Mouse (Mus musculus) large intestine, adult 2 months (tissue): Measurements from ENCODE around the gene Satb2. TPM values are rescaled to one million over a fixed set of nuclear protein-coding genes. Genes with fewer than 3 reads are reported as not detected.

Experiments used
- DNase-seq: peaks from one replicate; pipeline ENCODE4 v3.0.0-alpha.2; 2012; ENCODE audit warnings: low read depth, low spot score
- WGBS: fragments of 180-500 bp; shearing (Covaris S2); methylation state at CpG from one replicate; pipeline ENCODE4 v1.1.7; 2018; 5-methylcytosine and 5-hydroxymethylcytosine counted together
- polyA plus RNA-seq: library from polyadenylated mRNA; depleted of rRNA; stranded (reverse); fragments of >200 nt; gene quantifications from 2 replicates; pipeline ENCODE4 v1.2.3, GENCODE M21; 2012

Satb2 gene
- polyA plus RNA-seq, 1 experiment, result 5.1 TPM

DNA sequence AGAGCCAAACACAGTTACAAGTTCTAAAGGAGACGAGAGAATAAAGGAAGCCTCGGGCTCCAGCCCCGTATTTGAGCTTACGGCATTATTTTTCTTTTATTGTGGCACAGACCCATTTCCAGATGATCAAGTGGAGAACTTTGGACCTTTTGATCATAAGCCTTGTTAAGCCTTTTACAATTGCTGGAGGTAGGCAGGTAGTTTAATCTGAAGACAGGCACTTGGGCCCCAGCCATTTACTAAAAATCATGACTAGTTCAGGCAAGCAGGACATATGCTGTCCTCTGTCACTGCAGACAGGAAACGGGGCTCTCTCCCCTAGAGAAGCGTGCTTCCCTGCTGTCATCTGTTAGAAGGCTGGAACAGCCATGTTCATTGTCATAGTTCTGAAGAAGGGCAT lies 26.9 kb downstream of the Satb2 start:
- no peak for DNase-seq
- 21% methylated on average over 6 of the region's 6 CpGs for WGBS

DNA sequence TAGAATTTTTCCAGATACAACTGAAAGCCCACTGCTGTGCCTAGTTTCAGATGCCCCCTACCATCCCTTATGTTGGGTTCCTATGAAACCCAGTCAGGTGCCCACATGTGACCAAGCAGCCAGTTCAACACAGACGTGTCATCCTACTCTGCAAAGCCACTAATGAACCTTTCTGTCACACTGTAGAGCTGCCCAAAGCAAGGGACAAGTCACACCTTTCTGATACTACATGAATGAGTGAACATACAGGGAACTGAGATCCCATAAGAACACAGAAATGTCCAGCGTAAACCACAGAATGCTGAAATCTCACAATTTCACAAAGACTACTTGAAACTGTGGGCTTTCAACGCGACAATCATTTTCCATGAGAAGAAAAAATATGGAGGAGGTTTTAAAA lies 39.0 kb downstream of the Satb2 start:
- no peak for DNase-seq
- 83% methylated on average over 4 of the region's 4 CpGs for WGBS

DNA sequence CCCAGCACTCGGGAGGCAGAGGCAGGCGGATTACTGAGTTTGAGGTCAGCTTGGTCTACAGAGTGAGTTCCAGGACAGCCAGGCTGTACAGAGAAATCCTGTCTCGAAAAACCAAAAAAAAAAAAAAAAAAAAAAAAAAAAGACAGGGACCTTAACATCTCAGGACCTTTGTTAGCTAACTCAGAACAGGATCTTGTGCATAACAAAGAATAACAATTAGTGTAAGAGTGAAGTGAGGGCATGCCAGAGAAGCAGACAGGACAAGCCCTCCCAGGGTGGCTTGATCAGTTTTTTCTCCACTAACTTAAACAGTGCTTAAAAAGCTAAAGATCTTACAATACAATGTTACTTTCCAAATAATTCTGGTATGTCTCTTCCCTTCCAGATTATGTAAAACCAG lies 40.0 kb downstream of the Satb2 start:
- DNase-seq, result no peak
- WGBS, result 72% methylated on average over 3 of the region's 3 CpGs

DNA sequence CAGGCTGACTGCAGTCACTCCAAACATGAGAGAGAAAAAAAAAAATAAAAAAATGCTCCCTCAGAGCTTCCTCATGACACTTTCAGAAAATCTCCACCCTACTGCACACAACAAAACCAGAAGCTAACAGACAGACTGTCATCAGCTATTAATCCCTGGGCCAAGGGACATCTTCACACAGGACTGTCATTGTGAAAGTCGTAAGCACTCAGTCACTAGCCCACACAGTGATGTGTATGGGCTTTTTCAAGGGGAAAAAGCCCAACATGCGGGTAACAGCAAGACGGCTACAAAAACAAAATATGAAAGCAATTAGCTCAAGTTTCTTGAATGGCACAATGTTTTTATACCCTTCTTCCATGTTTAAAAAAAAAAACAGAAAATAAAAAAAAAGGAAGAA lies 41.9 kb downstream of the Satb2 start:
- 84% methylated on average over 3 of the region's 3 CpGs for WGBS
- DNase-seq, result no peak

DNA sequence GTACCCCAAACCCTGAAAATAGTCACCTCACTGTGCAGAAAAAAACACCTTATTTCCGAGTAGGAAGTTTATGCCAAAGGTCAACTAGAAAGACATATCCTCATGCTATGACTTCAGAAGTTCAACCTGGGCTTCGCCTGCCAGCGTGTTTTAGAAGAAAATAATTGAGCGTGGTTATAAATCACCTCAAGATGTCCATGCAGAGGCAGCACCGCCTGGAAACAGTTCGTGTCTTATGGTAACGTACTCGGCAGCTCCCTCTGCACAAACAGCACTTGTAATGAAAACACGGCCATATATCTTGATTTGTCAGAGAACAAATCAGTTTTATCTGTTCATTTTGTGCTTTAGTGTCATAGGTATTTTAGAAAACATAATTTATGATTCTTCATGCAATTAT lies 44.6 kb downstream of the Satb2 start:
- no peak for DNase-seq
- 54% methylated on average over 9 of the region's 9 CpGs for WGBS

DNA sequence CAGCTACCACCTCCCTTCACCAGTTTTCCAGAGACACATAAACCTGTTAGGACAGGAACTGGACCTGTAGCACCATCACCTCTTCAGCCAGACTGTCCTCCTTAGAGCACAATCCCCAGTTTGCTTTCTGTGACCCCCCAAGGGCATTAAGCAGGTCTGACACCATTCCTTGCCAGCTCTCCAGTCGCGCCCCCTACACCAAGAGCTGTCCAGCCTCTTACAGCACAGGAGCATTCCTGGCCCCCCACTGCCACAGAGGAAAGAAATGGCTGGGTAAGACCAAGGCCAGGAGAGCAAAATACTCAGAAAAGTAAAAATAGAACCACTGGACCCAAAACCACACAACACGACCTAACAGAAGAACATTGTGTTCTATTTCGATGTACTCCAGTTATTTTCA lies 48.4 kb downstream of the Satb2 start:
- 80% methylated on average over 4 of the region's 4 CpGs for WGBS
- DNase-seq, result no peak

DNA sequence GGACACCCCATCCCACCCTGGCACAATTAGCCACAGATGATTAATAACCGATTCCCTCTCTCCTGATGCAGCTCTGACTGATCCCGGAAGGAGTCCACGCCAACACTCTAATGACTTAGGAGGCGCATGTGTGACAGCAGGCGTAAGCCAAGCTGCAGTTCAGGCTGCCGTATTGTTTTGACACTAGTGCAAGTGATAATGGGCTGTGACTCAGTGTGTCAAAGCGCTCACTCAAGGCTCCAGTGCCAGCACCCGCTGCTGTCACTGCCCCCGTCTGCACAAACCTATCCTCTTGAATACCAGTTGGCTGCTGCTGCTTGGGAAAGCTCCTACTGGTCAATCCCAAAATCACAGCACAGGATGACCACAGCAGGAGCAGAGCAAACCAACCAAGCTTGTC lies 49.7 kb downstream of the Satb2 start:
- DNase-seq, result no peak
- 66% methylated on average over 9 of the region's 9 CpGs for WGBS

DNA sequence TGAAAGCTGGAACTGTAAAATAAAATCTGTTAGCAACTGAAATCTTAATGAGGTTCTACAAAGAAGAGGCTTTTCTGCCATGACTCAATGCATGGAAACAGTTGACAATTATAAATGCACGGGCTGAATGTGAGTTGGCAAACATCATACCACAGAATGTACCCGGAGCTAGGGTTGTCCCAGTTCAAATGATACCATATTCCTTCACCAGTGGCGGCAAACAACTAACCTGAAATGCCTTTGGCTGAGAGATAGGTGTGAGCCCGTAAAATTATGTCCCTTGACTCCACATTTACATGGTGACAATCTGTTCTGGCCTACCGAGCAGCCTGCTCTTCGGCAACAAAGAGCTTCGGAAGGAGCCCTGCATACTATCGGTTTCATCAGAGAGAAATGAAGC lies 58.0 kb downstream of the Satb2 start:
- WGBS, result 60% methylated on average over 8 of the region's 8 CpGs
- DNase-seq, result no peak

DNA sequence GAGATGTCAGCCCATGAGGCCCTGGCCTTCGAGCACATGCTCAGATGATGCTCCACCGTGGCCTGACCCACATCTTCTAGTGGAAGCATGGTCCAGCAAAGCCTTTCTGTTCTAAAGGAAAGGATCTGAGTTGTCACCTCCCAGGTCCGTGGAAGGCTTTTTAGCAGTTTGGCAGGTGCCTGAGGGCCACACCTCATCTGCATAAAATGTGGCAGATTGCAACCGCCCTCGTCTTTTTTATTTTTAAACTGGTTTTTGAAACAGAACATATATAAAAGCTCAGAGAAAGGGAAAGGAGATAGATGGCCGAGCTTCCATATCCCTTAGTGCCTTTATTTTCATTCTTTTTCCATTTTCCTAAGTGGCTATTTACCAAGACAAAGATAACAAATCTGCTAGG lies 64.2 kb downstream of the Satb2 start:
- 68% methylated on average over 6 of the region's 6 CpGs for WGBS
- no peak for DNase-seq

DNA sequence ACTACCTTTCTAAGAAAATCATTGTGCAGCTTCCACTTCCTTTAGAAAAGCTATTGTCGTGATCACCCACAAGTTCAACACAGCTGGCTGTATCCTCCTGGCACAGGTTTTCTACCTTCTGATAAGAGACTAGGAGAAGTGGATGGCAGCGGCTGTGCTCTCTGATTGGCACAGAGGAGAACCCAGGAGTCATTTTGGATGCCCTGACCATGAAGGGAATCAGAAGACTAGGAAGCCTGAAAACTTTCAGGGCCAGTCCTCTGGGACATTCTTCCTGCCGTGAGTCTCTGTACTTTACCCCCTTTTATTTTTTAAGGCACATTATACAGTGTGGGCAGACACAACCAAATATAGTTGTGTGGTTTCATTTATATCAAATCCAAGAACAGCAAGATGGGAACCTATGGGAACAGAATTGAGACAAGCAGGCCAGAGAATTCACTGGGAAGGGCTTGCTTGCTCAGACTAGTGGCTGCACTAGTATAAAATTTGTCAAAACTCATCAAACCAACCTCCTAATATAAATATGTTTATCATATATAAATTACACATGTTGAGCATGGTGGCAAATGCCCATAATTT lies 77.7 kb downstream of the Satb2 start:
- DNase-seq, result no peak
- 27% methylated on average over 3 of the region's 3 CpGs for WGBS

DNA sequence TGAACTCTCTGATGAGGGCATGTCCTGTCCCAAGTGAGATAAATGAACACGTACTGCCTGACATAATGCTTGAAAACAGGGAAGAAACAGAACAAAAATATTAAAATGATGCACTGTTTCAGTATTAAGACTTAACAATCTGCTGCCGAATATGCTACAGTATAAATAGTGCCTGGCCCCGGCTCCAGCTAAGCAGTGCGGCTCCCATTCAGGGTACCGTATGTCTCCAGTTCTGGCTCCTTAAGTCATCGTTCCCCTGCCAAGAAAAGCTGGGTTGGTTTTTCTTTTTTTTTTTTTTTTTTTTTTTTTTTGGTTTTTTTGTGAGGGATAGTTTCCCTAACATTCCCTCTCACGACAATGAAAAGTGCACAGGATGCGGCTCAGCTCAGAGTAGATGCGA lies 78.3 kb downstream of the Satb2 start:
- 68% methylated on average over 9 of the region's 9 CpGs for WGBS
- DNase-seq, result no peak

DNA sequence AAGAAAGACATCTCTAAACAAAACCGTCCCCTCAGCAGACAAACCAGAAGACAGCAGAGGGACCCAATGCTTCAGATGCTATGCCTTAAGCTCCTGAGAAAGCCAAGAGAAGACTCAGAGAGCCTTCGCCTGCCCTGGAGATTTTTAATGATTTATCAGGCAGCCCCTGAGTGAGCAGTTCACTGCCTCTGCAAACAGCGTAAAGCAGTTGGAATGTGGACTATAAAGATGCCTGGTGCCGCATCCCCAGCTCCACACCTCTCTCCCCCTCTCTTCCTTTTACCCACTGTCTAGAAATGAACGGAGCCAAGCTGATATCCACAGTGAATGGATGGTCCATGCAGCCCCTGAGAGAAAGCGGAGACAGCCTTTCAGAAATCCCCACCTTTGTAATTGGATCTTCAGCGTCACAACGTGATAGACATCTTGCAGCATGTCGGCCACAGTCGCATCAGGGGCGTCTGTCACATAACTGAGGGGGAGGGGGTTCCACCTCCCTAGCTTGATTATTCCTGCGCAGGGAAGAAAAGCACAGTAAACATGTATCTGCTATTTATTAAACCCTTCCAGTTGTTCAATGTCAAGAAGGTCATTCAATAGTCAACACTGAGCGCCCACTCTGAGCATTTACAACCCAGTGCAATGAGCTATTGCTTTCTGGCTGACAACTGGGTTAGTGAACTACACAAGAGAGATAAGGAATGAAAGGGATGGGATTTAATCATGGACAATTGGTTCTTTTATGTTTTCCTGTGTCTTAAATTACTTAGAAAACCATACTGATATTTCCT lies 79.6 kb downstream of the Satb2 start:
- no peak for DNase-seq
- WGBS, result 44% methylated on average over 13 of the region's 13 CpGs

DNA sequence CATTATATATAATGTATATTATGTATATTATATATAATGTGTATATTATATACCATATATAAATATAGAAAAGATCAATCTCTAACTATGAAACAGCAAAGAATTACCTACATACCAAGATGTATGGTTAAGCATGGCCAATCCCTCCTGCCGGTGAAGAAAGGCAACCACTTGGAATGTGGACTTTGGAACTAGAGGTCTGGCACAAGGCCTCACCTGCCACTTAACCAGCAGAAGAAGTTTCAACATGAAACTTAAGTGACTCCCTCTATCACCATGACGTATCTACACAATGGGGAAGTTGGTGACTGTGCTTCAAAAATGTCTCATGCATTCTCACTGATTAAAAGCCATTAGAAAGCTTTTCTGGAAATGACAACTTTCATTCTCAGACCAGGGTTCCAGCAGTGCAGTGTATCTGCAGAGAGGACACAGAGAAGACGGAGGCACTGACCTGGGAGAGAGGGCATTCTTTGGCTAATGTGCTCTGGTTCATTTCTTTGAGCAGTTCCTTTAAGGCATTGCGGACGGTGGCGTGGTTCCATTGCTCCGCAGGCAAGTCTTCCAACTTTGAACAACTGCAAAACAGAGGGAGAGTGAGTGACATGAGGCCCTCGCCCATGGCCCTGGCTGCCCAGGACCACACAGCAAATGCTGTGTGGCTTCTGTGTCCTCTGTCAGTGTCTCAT lies 80.8 kb downstream of the Satb2 start:
- 62% methylated on average over 8 of the region's 8 CpGs for WGBS
- no peak for DNase-seq

DNA sequence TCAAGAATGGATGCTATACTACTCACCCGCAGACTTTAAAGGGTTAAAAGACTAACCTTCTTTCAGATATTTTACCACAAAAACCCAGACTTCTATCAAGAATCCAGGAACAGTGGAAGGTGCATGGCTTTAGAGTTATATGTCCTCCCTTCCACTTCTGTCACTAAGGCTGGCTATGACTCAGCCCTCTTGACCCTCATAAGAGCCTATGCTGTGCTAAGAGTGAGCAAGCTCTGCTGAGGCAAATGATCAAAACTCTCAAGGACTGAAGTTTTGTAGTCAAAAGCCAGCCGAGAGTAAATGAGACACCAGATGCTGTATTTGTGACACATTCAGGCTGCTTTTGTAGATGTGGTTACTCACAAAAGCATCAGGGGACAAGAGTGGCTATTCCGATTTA lies 81.8 kb downstream of the Satb2 start:
- 81% methylated on average over 3 of the region's 3 CpGs for WGBS
- DNase-seq, result no peak

DNA sequence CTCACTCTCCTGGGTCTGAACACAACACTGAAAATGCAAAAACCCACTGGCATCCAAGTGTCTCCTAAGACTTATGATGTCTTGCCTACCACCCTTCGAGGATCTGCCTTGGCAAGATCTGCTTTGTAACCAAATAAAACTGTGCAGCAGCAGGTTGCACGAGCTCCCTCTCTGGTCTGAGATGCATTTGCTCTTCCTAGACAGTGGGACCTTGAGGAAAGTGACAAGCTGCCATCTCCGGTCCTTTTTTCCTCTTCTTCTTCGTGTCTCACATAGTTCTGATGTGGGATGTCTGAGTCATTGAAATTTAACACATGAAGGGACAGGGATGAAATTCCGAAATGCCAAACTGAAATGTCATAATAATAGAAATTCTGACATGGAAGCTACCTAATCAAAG lies 85.7 kb downstream of the Satb2 start:
- 59% methylated on average over 5 of the region's 5 CpGs for WGBS
- DNase-seq, result no peak

DNA sequence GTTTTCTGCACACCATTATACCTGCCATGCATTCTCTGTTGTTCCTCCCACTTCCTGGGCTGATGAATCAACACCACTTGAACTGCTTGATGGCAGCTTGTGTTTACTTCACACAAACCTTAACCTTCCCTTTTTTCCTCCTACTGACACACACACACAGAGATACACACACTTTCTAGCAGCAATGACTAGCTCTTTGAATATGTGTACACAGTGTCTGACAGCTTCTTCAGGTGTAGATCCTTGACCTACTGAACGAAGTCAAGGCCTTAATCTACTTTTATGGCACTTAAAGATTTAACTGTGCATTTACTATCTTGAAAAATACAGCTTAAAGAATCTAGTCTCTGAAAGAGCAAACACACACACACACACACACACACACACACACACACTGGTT lies 89.5 kb downstream of the Satb2 start:
- peak; percentile 42 for DNase-seq
- WGBS, result 24% methylated on average over 1 of the region's 1 CpGs

DNA sequence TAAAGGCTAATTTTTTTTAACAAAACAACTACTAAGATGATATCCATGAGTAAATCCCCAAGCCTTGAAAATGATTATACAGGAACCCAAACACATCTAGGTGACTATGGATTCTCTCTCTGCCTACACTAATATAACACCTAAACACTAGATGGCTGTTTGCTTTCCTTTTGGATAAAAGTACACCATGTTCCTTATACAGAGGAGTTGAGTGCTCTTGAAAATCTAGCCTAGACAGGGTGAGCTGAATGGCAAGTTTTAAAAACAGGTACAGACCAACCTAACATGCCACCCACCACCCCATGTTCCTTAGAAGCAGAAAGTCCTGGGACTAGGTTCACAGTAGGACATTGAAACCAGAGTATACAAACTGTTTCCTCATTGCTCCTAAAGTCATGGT lies 90.9 kb downstream of the Satb2 start:
- no peak for DNase-seq

DNA sequence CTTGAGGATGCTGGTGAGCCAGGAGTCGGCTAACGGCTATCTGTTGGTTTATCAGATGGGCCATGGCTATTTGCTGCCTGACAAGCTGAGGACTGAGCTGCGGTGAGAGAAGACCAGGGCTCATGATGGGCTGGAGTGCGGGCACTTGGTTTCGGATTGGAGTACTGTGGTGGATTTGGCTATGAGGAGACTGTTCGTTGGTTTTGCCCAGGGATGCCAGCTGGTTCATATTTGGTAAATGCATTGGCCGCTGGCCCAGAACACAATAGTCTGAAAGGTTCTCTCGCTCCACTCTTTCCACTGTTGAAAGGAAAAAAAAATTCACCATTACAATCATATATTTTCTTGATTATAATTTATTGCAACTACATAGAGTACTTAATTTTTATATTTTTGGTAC lies 107.0 kb downstream of the Satb2 start:
- WGBS, result 89% methylated on average over 8 of the region's 8 CpGs
- no peak for DNase-seq

DNA sequence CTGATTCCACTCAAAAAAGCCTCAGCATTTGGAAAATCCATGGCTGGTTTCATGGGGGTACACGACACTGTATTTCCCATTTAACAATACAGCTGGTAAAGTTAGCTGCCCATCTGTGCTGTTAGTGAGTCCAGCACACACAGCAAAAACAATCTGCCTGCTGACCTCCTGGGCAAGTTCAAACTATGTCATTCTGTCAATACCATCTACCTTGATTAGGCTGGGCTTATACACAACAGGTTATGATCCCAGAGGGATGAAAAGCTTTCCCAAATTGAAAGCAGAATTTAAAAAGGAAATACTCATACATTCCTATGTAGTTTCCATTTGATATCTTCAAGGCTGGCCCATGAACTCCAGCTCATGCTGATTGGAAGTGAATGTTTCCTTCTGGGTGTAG lies 113.2 kb downstream of the Satb2 start:
- no peak for DNase-seq
- WGBS, result 71% methylated on average over 1 of the region's 1 CpGs

DNA sequence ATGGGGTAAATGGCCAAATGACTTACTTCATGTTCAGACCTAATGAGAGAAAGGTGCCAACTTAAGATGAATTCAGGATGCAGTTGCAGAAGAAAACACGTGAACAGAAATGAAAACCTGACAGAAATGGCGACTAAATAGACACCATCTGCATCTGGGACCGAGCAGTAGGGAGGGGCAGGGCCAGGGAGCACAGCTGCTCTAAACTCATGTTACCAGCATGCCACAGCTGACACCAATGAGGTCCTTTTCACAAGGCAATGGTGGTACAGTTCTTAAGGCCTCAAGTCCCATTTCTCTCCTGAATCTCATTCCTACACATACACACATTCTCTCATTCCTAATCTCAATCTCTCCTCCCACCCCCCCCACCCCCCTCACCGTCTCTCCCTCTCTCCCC lies 115.7 kb downstream of the Satb2 start:
- WGBS, result 60% methylated on average over 4 of the region's 4 CpGs

DNA sequence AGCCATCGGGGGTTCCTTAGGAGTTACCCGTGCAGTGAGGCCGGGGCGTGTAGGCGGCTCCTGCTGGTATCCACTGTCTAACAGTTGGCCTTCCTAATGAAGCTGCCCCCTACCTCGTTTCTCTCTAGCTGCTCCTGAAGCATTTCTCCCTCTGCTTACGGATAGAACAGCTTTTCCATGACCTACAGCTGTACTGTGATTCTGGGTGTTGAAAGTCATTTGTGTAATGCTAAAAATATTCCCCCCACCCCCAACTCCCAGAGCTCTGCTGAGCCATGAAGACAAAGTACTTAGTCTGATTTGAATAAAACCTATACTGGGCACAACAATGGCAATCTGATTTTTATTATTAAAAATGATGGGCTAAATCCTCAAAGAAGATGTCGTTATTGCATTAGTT lies 121.2 kb downstream of the Satb2 start:
- WGBS, result 80% methylated on average over 8 of the region's 8 CpGs
- DNase-seq, result no peak

More for the DNA sequence above, 115.7 kb downstream of the Satb2 start:
- DNase-seq, result no peak
